Mouse (Mus musculus) midbrain, postnatal 0 days (tissue): ENCODE data around the gene Npw. TPM values are rescaled to one million over a fixed set of nuclear protein-coding genes. Genes with fewer than 3 reads are reported as not detected.

Experiments
- ATAC-seq: fragments of 200-750 bp; cut with Nextera tagmentation; 2 replicates; pipeline ENCODE4 v1.8.0; 2017; ENCODE audit warnings: moderate number of reproducible peaks, mild to moderate bottlenecking, moderate TSS enrichment, moderate library complexity; ENCODE audit not compliant: low FRiP score
- DNase-seq: peaks from one replicate; pipeline ENCODE4 v3.0.0-alpha.2; 2015; ENCODE audit warnings: low spot score
- H3K27ac ChIP-seq: fragments of 300-500 bp; sonication (generic); 2 replicates; pipeline ENCODE4 v1.5.1; 2014; ENCODE audit warnings: low read depth, mild to moderate bottlenecking, low read length, mixed read lengths
- H3K27me3 ChIP-seq: fragments of 300-500 bp; sonication (generic); 2 replicates; pipeline ENCODE4 v1.6.1; 2014; ENCODE audit warnings: low read length, control low read depth, mixed read lengths; ENCODE audit not compliant: insufficient read depth
- H3K36me3 ChIP-seq: fragments of 300-500 bp; sonication (generic); 2 replicates; pipeline ENCODE4 v1.6.1; 2014; ENCODE audit warnings: low read length, control low read depth, mixed read lengths; ENCODE audit not compliant: insufficient read depth
- H3K4me1 ChIP-seq: fragments of 300-500 bp; sonication (generic); 2 replicates; pipeline ENCODE4 v1.6.1; 2014; ENCODE audit warnings: mild to moderate bottlenecking, control low read depth, antibody characterized with exemption, low read length, mixed read lengths; ENCODE audit not compliant: insufficient read depth
- H3K4me2 ChIP-seq: fragments of 300-500 bp; sonication (generic); 2 replicates; pipeline ENCODE4 v1.6.1; 2014; ENCODE audit warnings: low read depth, mild to moderate bottlenecking, low read length, mixed read lengths; ENCODE audit not compliant: poor library complexity, severe bottlenecking
- H3K4me3 ChIP-seq: fragments of 300-500 bp; sonication (generic); 2 replicates; pipeline ENCODE4 v1.5.1; 2014; ENCODE audit warnings: low read depth, mild to moderate bottlenecking, low read length, moderate library complexity
- H3K9ac ChIP-seq: fragments of 300-500 bp; sonication (generic); replicated peaks from 2 replicates; pipeline ENCODE4 v1.6.1; 2014; ENCODE audit warnings: mild to moderate bottlenecking, low read length, moderate library complexity, mixed read lengths; ENCODE audit not compliant: poor library complexity, severe bottlenecking
- H3K9me3 ChIP-seq: fragments of 300-500 bp; sonication (generic); 2 replicates; pipeline ENCODE4 v1.6.1; 2016; ENCODE audit warnings: low read length, control low read depth
- CTCF ChIP-seq: IDR thresholded peaks from 2 replicates; pipeline ENCODE4 v1.5.1; 2016; ENCODE audit warnings: antibody characterized with exemption, mild to moderate bottlenecking
- WGBS: fragments of 180-500 bp; shearing (Covaris S2); extraction: QIAGEN DNeasy Blood & Tissue Kit; methylation state at CpG from one replicate; pipeline ENCODE4 v1.1.7; 2014; 5-methylcytosine and 5-hydroxymethylcytosine counted together
- polyA plus RNA-seq: library from polyadenylated mRNA; unstranded; fragments of >200 nt; fragmentation: Nextera tagmentation; extraction: Ambion mirVana; gene quantifications from 2 replicates; pipeline ENCODE4 v1.2.1, GENCODE M21; 2015
- total RNA-seq: library from RNA; depleted of rRNA; stranded (reverse); fragments of >200 nt; gene quantifications from 2 replicates; pipeline ENCODE4 v1.2.3, GENCODE M21; 2014

The Npw gene
- total and polyA plus RNA-seq, 2 experiments from 2014 or later = 0.86 TPM; not detected in 1

DNA sequence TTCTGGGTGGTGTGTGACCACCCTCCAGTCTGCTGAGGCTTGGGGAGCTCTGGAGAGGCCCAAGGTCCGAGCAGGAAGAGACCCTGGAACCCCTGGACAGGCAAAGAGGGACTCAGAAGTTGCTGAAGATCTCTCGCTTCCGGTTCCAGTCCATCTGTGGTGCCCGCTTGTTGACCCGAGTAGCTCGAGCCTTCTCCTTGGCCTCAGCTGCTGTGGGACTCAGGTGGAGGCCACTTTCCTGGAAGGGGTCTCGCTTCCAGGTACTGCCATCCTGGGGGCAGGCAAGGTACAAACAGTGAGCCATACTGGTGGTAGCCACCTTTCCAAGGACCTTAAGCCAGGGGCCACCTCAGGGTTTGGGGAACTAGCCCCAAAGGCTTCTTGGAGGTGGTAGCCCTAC is 18.1 kb downstream of the Npw start:
- no peak for TF ChIP-seq CTCF
- no peak overlapping the region for H3K4me2 ChIP-seq
- no peak overlapping the region for H3K9ac ChIP-seq
- DNase-seq (no peak), ATAC-seq (no peak)
- H3K27ac ChIP-seq = no peak overlapping the region
- H3K27me3 ChIP-seq = no peaks in the 10 kb centered on the region
- 86% methylated on average over 7 of the region's 7 CpGs for WGBS
- H3K4me3 ChIP-seq = no peak overlapping the region
- no peaks in the 10 kb centered on the region for H3K4me1 ChIP-seq
- peaks cover 39% of the 10 kb centered on the region for H3K36me3 ChIP-seq
- H3K9me3 ChIP-seq = no peaks in the 10 kb centered on the region

DNA sequence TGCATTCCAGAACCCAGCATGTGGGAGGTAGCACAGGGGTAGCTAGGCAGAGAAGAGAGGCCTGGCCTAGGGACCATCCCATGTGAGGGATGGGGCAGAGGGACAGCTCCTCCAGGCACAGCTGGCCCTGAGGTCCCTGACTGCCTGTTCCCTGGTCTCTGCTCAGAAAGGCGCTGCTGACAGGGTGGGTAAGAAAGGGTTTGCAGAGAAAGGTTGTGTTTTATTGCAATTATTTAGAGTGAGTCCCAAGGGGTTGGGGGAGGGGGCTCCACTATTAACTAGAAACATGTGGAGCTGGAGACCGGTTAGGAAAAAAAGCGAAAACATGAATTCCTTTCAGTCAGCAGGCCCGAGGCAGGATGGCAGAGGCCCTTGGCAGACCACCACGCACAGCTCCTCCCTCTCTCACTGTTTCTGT is 18.7 kb downstream of the Npw start:
- Histone ChIP-seq H3K4me3 (no peak overlapping the region), H3K9ac (no peak overlapping the region), H3K9me3 (no peaks in the 10 kb centered on the region), H3K4me2 (no peak overlapping the region), H3K27ac (no peak overlapping the region), H3K4me1 (no peaks in the 10 kb centered on the region), H3K27me3 (no peaks in the 10 kb centered on the region), H3K36me3 (peaks cover 34% of the 10 kb centered on the region)
- ATAC-seq (no peak), DNase-seq (no peak)
- TF ChIP-seq CTCF = no peak
- WGBS = 88% methylated on average over 5 of the region's 5 CpGs

DNA sequence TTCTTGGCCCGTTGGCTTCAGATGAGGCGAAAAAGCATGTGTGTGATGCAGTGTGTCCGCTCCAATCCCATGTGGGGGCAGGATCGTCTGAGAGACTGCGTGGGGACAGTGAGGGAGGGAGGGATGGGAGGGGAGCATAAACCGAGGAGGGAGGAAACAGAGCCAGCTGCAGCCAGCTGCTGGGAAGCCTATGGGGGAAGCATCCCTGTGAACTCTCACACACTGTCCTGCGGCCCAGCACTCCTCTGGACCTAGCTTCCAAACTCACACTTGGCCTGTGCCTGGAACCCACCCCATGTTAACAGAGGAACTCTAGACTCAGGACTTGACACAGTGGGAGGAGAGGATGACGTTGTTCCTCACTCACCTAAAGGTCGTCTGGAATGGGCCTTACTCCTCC is 19.4 kb downstream of the Npw start:
- no peak for ATAC-seq
- H3K9ac ChIP-seq = no peak overlapping the region
- H3K27ac ChIP-seq = no peak overlapping the region
- H3K27me3 ChIP-seq = no peaks in the 10 kb centered on the region
- no peak overlapping the region for H3K4me3 ChIP-seq
- 76% methylated on average over 9 of the region's 9 CpGs for WGBS
- TF ChIP-seq CTCF = no peak
- H3K4me1 ChIP-seq = no peaks in the 10 kb centered on the region
- peaks cover 34% of the 10 kb centered on the region for H3K36me3 ChIP-seq
- no peak for DNase-seq
- H3K4me2 ChIP-seq = no peak overlapping the region
- H3K9me3 ChIP-seq = no peaks in the 10 kb centered on the region

DNA sequence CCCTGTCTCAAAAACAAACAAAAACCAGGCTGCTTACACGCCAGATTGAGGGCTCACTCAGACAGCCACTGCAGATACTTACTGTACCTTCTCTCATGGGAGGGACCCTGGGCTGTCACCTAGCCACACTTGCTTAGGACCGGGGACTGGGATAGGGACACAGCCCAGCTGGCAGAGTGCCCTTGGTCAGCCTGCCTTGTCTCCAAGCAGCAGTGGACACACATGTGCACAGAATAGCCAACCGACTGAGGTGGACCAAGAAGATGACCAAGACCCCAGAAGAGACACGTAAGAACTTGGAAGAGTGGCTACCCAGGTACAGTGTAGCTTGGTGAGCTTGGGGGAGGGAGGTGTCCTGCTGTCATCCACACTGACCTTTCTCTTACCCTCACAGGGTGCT is 20.0 kb downstream of the Npw start:
- WGBS = 92% methylated on average over 4 of the region's 4 CpGs
- H3K36me3 ChIP-seq = peaks cover 34% of the 10 kb centered on the region
- no peak for ATAC-seq
- H3K4me2 ChIP-seq = no peak overlapping the region
- no peak for DNase-seq
- no peaks in the 10 kb centered on the region for H3K27me3 ChIP-seq
- H3K4me3 ChIP-seq = no peak overlapping the region
- H3K27ac ChIP-seq = no peak overlapping the region
- no peaks in the 10 kb centered on the region for H3K9me3 ChIP-seq
- H3K4me1 ChIP-seq = no peaks in the 10 kb centered on the region
- H3K9ac ChIP-seq = no peak overlapping the region
- no peak for TF ChIP-seq CTCF

DNA sequence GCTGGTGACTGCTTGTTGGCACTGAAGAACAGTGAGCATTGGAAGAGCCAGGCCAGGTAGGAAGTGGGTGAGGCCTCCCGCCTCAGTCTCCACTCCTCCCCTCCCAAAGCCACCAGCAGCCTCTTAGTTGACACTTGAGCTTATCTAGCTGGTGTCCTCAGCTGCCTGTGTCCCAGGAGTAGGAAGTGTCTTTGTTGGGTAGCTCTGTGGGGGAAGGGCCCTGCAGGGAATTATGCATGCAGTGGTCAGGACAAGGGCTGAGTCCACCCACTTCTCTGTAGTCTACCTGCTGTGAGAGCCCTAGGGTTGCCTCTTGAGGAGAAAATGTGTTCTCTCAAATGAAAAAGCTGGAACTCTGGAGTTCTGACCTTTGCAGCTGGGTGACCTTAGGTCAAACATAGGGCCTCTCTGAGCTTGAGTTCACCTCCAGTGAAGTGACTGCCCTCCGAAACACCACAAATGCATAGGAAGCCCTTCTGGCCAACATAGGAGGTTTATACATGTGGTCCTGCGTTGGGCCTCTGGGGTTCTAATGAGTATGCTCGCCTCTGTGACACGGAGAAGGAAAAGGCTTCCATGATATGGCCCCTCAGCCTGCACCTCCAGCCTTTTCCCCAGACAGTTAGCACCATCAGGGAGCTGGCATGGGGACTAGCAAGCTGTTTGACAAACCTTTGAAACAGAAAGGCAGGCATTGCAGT is 21.3 kb downstream of the Npw start:
- H3K4me1 ChIP-seq = no peaks in the 10 kb centered on the region
- H3K4me3 ChIP-seq = no peak overlapping the region
- no peaks in the 10 kb centered on the region for H3K9me3 ChIP-seq
- H3K9ac ChIP-seq = no peak overlapping the region
- H3K4me2 ChIP-seq = no peak overlapping the region
- no peak for TF ChIP-seq CTCF
- WGBS = 65% methylated on average over 5 of the region's 5 CpGs
- no peaks in the 10 kb centered on the region for H3K27me3 ChIP-seq
- H3K36me3 ChIP-seq = peaks cover 27% of the 10 kb centered on the region
- no peak overlapping the region for H3K27ac ChIP-seq
- no peak for DNase-seq
- no peak for ATAC-seq

DNA sequence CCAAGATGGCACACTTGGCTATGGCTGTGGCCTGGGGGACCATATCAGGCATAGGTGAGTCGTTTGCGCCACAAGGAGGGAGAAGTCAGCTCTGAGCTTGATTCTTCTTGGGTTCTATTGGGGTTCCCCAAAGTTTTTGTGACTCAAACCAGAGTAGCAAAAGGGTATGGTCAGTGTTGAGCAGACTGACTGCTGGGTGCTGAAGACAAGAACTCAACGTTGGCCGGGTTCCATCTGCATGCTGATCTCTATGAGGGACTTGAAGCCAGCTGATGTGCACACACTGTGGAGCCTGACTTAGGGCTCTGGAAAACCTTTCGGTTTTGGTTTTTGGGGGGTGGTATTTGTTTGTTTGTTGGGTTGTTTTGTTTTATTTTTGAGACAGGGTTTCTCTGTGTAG is 22.6 kb downstream of the Npw start:
- Histone ChIP-seq H3K9me3 (no peaks in the 10 kb centered on the region), H3K36me3 (peaks cover 22% of the 10 kb centered on the region), H3K4me2 (no peak overlapping the region), H3K9ac (no peak overlapping the region), H3K4me1 (no peaks in the 10 kb centered on the region), H3K27me3 (no peaks in the 10 kb centered on the region), H3K4me3 (no peak overlapping the region), H3K27ac (no peak overlapping the region)
- 92% methylated on average over 5 of the region's 5 CpGs for WGBS
- DNase-seq (no peak), ATAC-seq (no peak)
- TF ChIP-seq CTCF = no peak
